ENCODE assay signal across 8 mouse cellular contexts in genomic region chr14:76764390-76764796, GRCm38 (mm10).
A peak's percentile ranks its signal among the peaks of the same experiment; 100 is the strongest.
DNase-seq lines count a peak whose midpoint lies in the region; ATAC-seq lines count a peak whose summit lies in the region.

No protein-coding gene starts in this region.

- H3K27me3 ChIP-seq in forebrain, embryonic 12.5 days = 0 out of 2 replicates have a peak, but pooled peaks cover 5% of the 10 kb centered on the region
- no peaks in the 10 kb centered on the region for H3K27me3 ChIP-seq in intestine, embryonic 16.5 days (replicated peaks; ENCODE audit: control insufficient read depth, insufficient read depth, low read length)
- no peaks in the 10 kb centered on the region for H3K27me3 ChIP-seq in splenic B cell, adult 2 months (ENCODE audit: control insufficient read depth, insufficient read depth, low read length, poor library complexity, severe bottlenecking)

- peak overlapping the region; percentile 10; the same call in 1 of the 2 replicates for H3K4me2 ChIP-seq in forebrain, embryonic 12.5 days
- H3K4me2 ChIP-seq in intestine, embryonic 16.5 days (ENCODE audit: low read depth, low read length) = no peak overlapping the region

- H3K27ac ChIP-seq in forebrain, embryonic 12.5 days = no peak overlapping the region
- peak overlapping the region; percentile 60; the same call in 1 of the 2 replicates for H3K27ac ChIP-seq in intestine, embryonic 16.5 days (ENCODE audit: low read length)

- peak; percentile 53 for DNase-seq in adrenal gland, postnatal 14 days
- no peak for DNase-seq in adrenal gland, adult 18-20 months (ENCODE audit: low spot score in 2 of 2)
- peak; percentile 56 to 74 for DNase-seq in lung, adult 18-20 months
- peak; percentile 22 for DNase-seq in splenic B cell, adult 2 months (ENCODE audit: low read depth, low spot score)
- DNase-seq in cerebellum, adult 11-12 months = no peak

- no peak overlapping the region for H3K9ac ChIP-seq in forebrain, embryonic 12.5 days
- no peak overlapping the region for H3K9ac ChIP-seq in intestine, embryonic 16.5 days (ENCODE audit: low read depth, low read length)

- no peaks in the 10 kb centered on the region for H3K36me3 ChIP-seq in forebrain, embryonic 12.5 days (replicated peaks)
- H3K36me3 ChIP-seq in intestine, embryonic 16.5 days (ENCODE audit: control insufficient read depth, insufficient read depth, low read length) = no peaks in the 10 kb centered on the region
- no peaks in the 10 kb centered on the region for H3K36me3 ChIP-seq in splenic B cell, adult 2 months (ENCODE audit: control insufficient read depth, insufficient read depth, low read length, poor library complexity, severe bottlenecking)

- peaks cover 30% of the 10 kb centered on the region for H3K4me1 ChIP-seq in forebrain, embryonic 12.5 days
- peaks cover 23% of the 10 kb centered on the region for H3K4me1 ChIP-seq in intestine, embryonic 16.5 days (ENCODE audit: control insufficient read depth, insufficient read depth, low read length)

- no peak overlapping the region for H3K4me3 ChIP-seq in forebrain, embryonic 12.5 days (replicated peaks)
- no peak overlapping the region for H3K4me3 ChIP-seq in intestine, embryonic 16.5 days (ENCODE audit: low read length)

- WGBS in forebrain, embryonic 12.5 days = 27% methylated on average over 7 of the region's 7 CpGs
- 41% methylated on average over 7 of the region's 7 CpGs for WGBS in intestine, embryonic 16.5 days

- peak; percentile 94 for ATAC-seq in CD4-positive, CD25-positive, alpha-beta regulatory T cell, adult 4 months
- ATAC-seq in forebrain, embryonic 12.5 days (ENCODE audit: low FRiP score) = no peak
- ATAC-seq in intestine, embryonic 16.5 days = peak; percentile 43

- no peaks in the 10 kb centered on the region for H3K9me3 ChIP-seq in forebrain, embryonic 12.5 days
- H3K9me3 ChIP-seq in intestine, embryonic 16.5 days (ENCODE audit: control insufficient read depth, low read length) = no peaks in the 10 kb centered on the region

Comparison
In these comparisons a context has a peak if more than half of its experiments do, and no peak if none do; other contexts are left out.
1. DNase-seq: peak in adrenal gland, postnatal 14 days (single experiment), lung, adult 18-20 months (2 of 2) and splenic B cell, adult 2 months (single experiment); none in adrenal gland, adult 18-20 months (0 of 2) and cerebellum, adult 11-12 months (single experiment).